ENCODE assay signal across 19 mouse cellular contexts in genomic region chr6:124448959-124449667, GRCm38 (mm10). TPM values are rescaled to one million over a fixed set of nuclear protein-coding genes. Genes with fewer than 3 reads are reported as not detected.
DNase-seq lines count a peak whose midpoint lies in the region; ATAC-seq and TF ChIP-seq lines count a peak whose summit lies in the region.
"Had no signal": no experiment of that assay in that cellular context is flagged by ENCODE, and none has a peak within 500 bp of the region (broad histone marks: within the 10 kb centered on the region; RNA-seq: fewer than 3 reads in every experiment).

No protein-coding gene starts in this region.

- H3K4me3 ChIP-seq in limb, embryonic 11.5 days (ENCODE audit: low read depth, low read length) = no peak overlapping the region
- no peak overlapping the region for H3K4me3 ChIP-seq in limb, embryonic 10.5 days
- H3K4me3 ChIP-seq in CH12.LX (replicated peaks in 1 of 3; ENCODE audit: low read depth in 2 of 3, low read length in 2 of 3, poor library complexity in 1 of 3) (peak overlapping the region; percentile 36 to 66 (median 45)), G1E (ENCODE audit: low read depth, low read length) (peak overlapping the region; percentile 47; the same call in 1 of the 2 replicates), myocyte (no peak overlapping the region)
- H3K4me3 ChIP-seq in intestine, postnatal 0 days (ENCODE audit: low read depth, low read length) = no peak overlapping the region
- H3K4me3 ChIP-seq: embryonic facial prominence, embryonic 12.5 days; limb, embryonic 15.5 days; midbrain, embryonic 13.5 days; neural tube, embryonic 12.5 days had no signal

- TF ChIP-seq CTCF in CH12.LX (conservative IDR thresholded peaks at IDR 0.05 in 1 of 2, IDR thresholded peaks at IDR 0.05 in 1 of 2; ENCODE audit: low read depth in 2 of 2, low read length in 2 of 2) = no peak
- TF ChIP-seq CTCF in G1E (IDR thresholded peaks at IDR 0.05; ENCODE audit: low read depth, low read length) = no peak
- TF ChIP-seq CTCF in intestine, postnatal 0 days (IDR thresholded peaks at IDR 0.05; ENCODE audit: low read depth) = no peak

- no peaks in the 10 kb centered on the region for H3K9me3 ChIP-seq in limb, embryonic 11.5 days (ENCODE audit: control insufficient read depth, low read length)
- H3K9me3 ChIP-seq in limb, embryonic 10.5 days (replicated peaks) = no peaks in the 10 kb centered on the region
- H3K9me3 ChIP-seq in CH12.LX (replicated peaks; ENCODE audit: low read length) (no peaks in the 10 kb centered on the region), G1E (replicated peaks) (no peaks in the 10 kb centered on the region)
- H3K9me3 ChIP-seq in intestine, postnatal 0 days (ENCODE audit: control insufficient read depth) = no peaks in the 10 kb centered on the region
- H3K9me3 ChIP-seq: embryonic facial prominence, embryonic 12.5 days; limb, embryonic 15.5 days; midbrain, embryonic 13.5 days; neural tube, embryonic 12.5 days had no signal

- DNase-seq in limb, embryonic 11.5 days (ENCODE audit: low spot score) = no peak
- no peak for DNase-seq in limb, embryonic 10.5 days (ENCODE audit: low spot score)
- DNase-seq in CH12.LX (ENCODE audit: extremely low read depth) (peak; percentile 56), G1E (ENCODE audit: low spot score) (no peak)
- no peak for DNase-seq in cerebellum, postnatal 36 days
- DNase-seq: adrenal gland, postnatal 36 days; cerebellum, adult 11 months; forebrain, postnatal 0 days; gastrocnemius, postnatal 36 days; right cerebral cortex, postnatal 14 days had no signal

- H3ac ChIP-seq in myocyte (ENCODE audit: control insufficient read depth, insufficient read length) = no peak overlapping the region

- H3K36me3 ChIP-seq in limb, embryonic 11.5 days (ENCODE audit: control insufficient read depth, insufficient read depth, low read length) = no peaks in the 10 kb centered on the region
- H3K36me3 ChIP-seq in limb, embryonic 10.5 days = no peaks in the 10 kb centered on the region
- H3K36me3 ChIP-seq in CH12.LX (replicated peaks in 1 of 2; ENCODE audit: control insufficient read depth in 1 of 2, insufficient read depth in 1 of 2, low read length in 1 of 2) = peaks cover 0 to 33% of the 10 kb centered on the region in 2 experiments
- no peaks in the 10 kb centered on the region for H3K36me3 ChIP-seq in G1E (replicated peaks)
- no peaks in the 10 kb centered on the region for H3K36me3 ChIP-seq in myocyte (ENCODE audit: control insufficient read depth, insufficient read depth)
- no peaks in the 10 kb centered on the region for H3K36me3 ChIP-seq in intestine, postnatal 0 days (ENCODE audit: control insufficient read depth, insufficient read depth)
- H3K36me3 ChIP-seq: limb, embryonic 15.5 days had no signal

- TF ChIP-seq POLR2A in CH12.LX (IDR thresholded peaks at IDR 0.05; ENCODE audit: low read depth, low read length) (no peak; the same call in 1 of the 2 replicates), myocyte (IDR thresholded peaks at IDR 0.05; ENCODE audit: insufficient read length, low read depth) (no peak)

- 0 out of 2 replicates have a peak, but pooled peaks have one; percentile 42 for ATAC-seq in limb, embryonic 11.5 days (ENCODE audit: insufficient number of reproducible peaks, low FRiP score, low TSS enrichment, low read depth)
- no peak for ATAC-seq in G1E (ENCODE audit: extremely low read depth, insufficient number of reproducible peaks, low FRiP score, poor library complexity, severe bottlenecking)
- no peak for ATAC-seq in intestine, postnatal 0 days
- ATAC-seq: forebrain, postnatal 0 days; hindbrain, embryonic 16.5 days; intestine, embryonic 16.5 days had no signal

- TF ChIP-seq RAD21 in CH12.LX (IDR thresholded peaks at IDR 0.05; ENCODE audit: low read depth, low read length) = no peak

- no peak overlapping the region for H3K9ac ChIP-seq in limb, embryonic 11.5 days (ENCODE audit: low read length)
- 0 out of 2 replicates have a peak overlapping the region, but pooled peaks have one; percentile 22 for H3K9ac ChIP-seq in CH12.LX (ENCODE audit: insufficient read depth, low read depth)
- no peak overlapping the region for H3K9ac ChIP-seq in intestine, postnatal 0 days (ENCODE audit: low read depth, low read length)
- H3K9ac ChIP-seq: embryonic facial prominence, embryonic 12.5 days; forebrain, postnatal 0 days; limb, embryonic 15.5 days; lung, embryonic 14.5 days; midbrain, embryonic 13.5 days; neural tube, embryonic 12.5 days had no signal

- WGBS in limb, embryonic 11.5 days = 96% methylated on average over 16 of the region's 16 CpGs
- 94% methylated on average over 16 of the region's 16 CpGs for WGBS in limb, embryonic 10.5 days
- 89% methylated on average over 16 of the region's 16 CpGs for WGBS in intestine, postnatal 0 days

- no peak overlapping the region for H3K27ac ChIP-seq in limb, embryonic 11.5 days (replicated peaks; ENCODE audit: low read depth, low read length)
- no peak overlapping the region for H3K27ac ChIP-seq in limb, embryonic 10.5 days
- H3K27ac ChIP-seq in CH12.LX (ENCODE audit: insufficient read depth, low read depth) = peak overlapping the region; percentile 23
- H3K27ac ChIP-seq in intestine, postnatal 0 days (ENCODE audit: low read depth, low read length) = no peak overlapping the region
- H3K27ac ChIP-seq: embryonic facial prominence, embryonic 12.5 days; limb, embryonic 15.5 days; midbrain, embryonic 13.5 days; neural tube, embryonic 12.5 days had no signal

- no peaks in the 10 kb centered on the region for H3K27me3 ChIP-seq in limb, embryonic 11.5 days (ENCODE audit: control insufficient read depth, insufficient read depth, low read length)
- H3K27me3 ChIP-seq in limb, embryonic 10.5 days (ENCODE audit: low read depth, poor library complexity, severe bottlenecking) = 0 out of 2 replicates have a peak, but pooled peaks cover 5% of the 10 kb centered on the region
- H3K27me3 ChIP-seq in CH12.LX (replicated peaks) (no peaks in the 10 kb centered on the region), G1E (ENCODE audit: insufficient read depth, low read length) (peaks cover 18% of the 10 kb centered on the region; the same call in 1 of the 2 replicates), myocyte (ENCODE audit: control insufficient read depth, insufficient read depth, insufficient read length) (no peaks in the 10 kb centered on the region)
- no peaks in the 10 kb centered on the region for H3K27me3 ChIP-seq in intestine, postnatal 0 days (replicated peaks; ENCODE audit: control insufficient read depth, insufficient read depth, low read length)
- H3K27me3 ChIP-seq: embryonic facial prominence, embryonic 12.5 days; limb, embryonic 15.5 days; midbrain, embryonic 13.5 days; neural tube, embryonic 12.5 days had no signal

- TF ChIP-seq EP300 in CH12.LX (IDR thresholded peaks at IDR 0.05; ENCODE audit: low read length) = no peak

- H3K79me2 ChIP-seq in CH12.LX (replicated peaks; ENCODE audit: control insufficient read depth, extremely low read depth, insufficient read depth, poor library complexity, severe bottlenecking) = no peaks in the 10 kb centered on the region
- no peaks in the 10 kb centered on the region for H3K79me2 ChIP-seq in myocyte (ENCODE audit: control insufficient read depth, insufficient read depth)

- dilution Hi-C loops in CH12.LX (cut with MboI; ENCODE audit: extremely low pct_ligation_motif_present, extremely low pct_unique_long_range_greater_than_20kb, low sequenced_read_pairs) = no loop called here

- in situ Hi-C loops in CH12.LX (cut with MboI; ENCODE audit: low pct_ligation_motif_present, low pct_unique_long_range_greater_than_20kb, low sequenced_read_pairs) = no loop called here

- no peaks in the 10 kb centered on the region for H3K4me1 ChIP-seq in limb, embryonic 11.5 days (ENCODE audit: control insufficient read depth, insufficient read depth, low read length)
- no peaks in the 10 kb centered on the region for H3K4me1 ChIP-seq in limb, embryonic 10.5 days
- H3K4me1 ChIP-seq in CH12.LX (ENCODE audit: control insufficient read depth in 1 of 2, insufficient read depth in 2 of 2) (peaks cover 0 to 36% of the 10 kb centered on the region in 2 experiments; a peak in 2 of 4 replicates), G1E (ENCODE audit: insufficient read depth, low read depth, low read length) (peaks cover 18% of the 10 kb centered on the region)
- no peaks in the 10 kb centered on the region for H3K4me1 ChIP-seq in intestine, postnatal 0 days (replicated peaks; ENCODE audit: control insufficient read depth, insufficient read depth, low read length)
- H3K4me1 ChIP-seq: embryonic facial prominence, embryonic 12.5 days; limb, embryonic 15.5 days; midbrain, embryonic 13.5 days; neural tube, embryonic 12.5 days had no signal

- H3K4me2 ChIP-seq in limb, embryonic 11.5 days (ENCODE audit: low read depth, severe bottlenecking) = no peak overlapping the region
- H3K4me2 ChIP-seq in CH12.LX (ENCODE audit: insufficient read depth, low read depth, poor library complexity, severe bottlenecking) (peak overlapping the region; percentile 27; the same call in 1 of the 2 replicates), myocyte (ENCODE audit: low read depth) (peak overlapping the region; percentile 32)
- H3K4me2 ChIP-seq in intestine, postnatal 0 days (replicated peaks; ENCODE audit: low read depth) = no peak overlapping the region
- H3K4me2 ChIP-seq: embryonic facial prominence, embryonic 12.5 days; limb, embryonic 15.5 days; lung, embryonic 14.5 days; midbrain, embryonic 13.5 days; neural tube, embryonic 12.5 days had no signal

RNA-seq across cellular contexts. Expression of gene Clstn3, which starts 15.5 kb away (rescaled TPM):
- 4.3 and 4.4 TPM in 2 replicates for polyA plus RNA-seq in limb, embryonic 11.5 days (2014; fragmentation: Nextera tagmentation; extraction: Ambion mirVana)
- 2.1 and 5.4 TPM in 2 replicates for polyA plus RNA-seq in limb, embryonic 10.5 days (2016; fragmentation: Nextera tagmentation; extraction: Ambion mirVana)
- total RNA-seq in CH12.LX (2012; rRNA removed) (17.2 and 17.7 TPM in 2 replicates), CH12.LX (2014; rRNA removed) (20.4 and 21.4 TPM in 2 replicates), G1E (2014; fragmentation: Nextera tagmentation) (1.7 and 4.2 TPM in 2 replicates), G1E (2017) (4.6 and 6.2 TPM in 2 replicates)
- polyA plus RNA-seq in CH12.LX (2012; ENCODE audit: insufficient read length, low read depth) (126 and 130 TPM in 2 replicates), G1E (2012) (10.9 and 11.5 TPM in 2 replicates), myocyte (2012; fragmentation: generic; extraction: Trizol) (2.2 TPM)
- 2.7 and 3.4 TPM in 2 replicates for polyA plus RNA-seq in intestine, postnatal 0 days (2015; fragmentation: Nextera tagmentation; extraction: Ambion mirVana)

RNA-seq across cellular contexts. Expression of gene Pex5, which starts 34.2 kb away (rescaled TPM):
- 35.9 and 40.5 TPM in 2 replicates for polyA plus RNA-seq in limb, embryonic 11.5 days (2014; fragmentation: Nextera tagmentation; extraction: Ambion mirVana)
- polyA plus RNA-seq in limb, embryonic 10.5 days (2016; fragmentation: Nextera tagmentation; extraction: Ambion mirVana) = 38.0 and 41.4 TPM in 2 replicates
- total RNA-seq in CH12.LX (2012; rRNA removed) (27.5 and 29.2 TPM in 2 replicates), CH12.LX (2014; rRNA removed) (24.6 and 29.9 TPM in 2 replicates), G1E (2014; fragmentation: Nextera tagmentation) (15.8 and 25.0 TPM in 2 replicates), G1E (2017) (21.0 and 22.3 TPM in 2 replicates)
- polyA plus RNA-seq in CH12.LX (2012; ENCODE audit: insufficient read length, low read depth) (21.2 and 22.1 TPM in 2 replicates), G1E (2012) (17.4 and 19.1 TPM in 2 replicates), myocyte (2012; fragmentation: generic; extraction: Trizol) (33.4 TPM)
- 30.1 and 33.6 TPM in 2 replicates for polyA plus RNA-seq in intestine, postnatal 0 days (2015; fragmentation: Nextera tagmentation; extraction: Ambion mirVana)

RNA-seq across cellular contexts. Expression of gene C1rl, which starts 43.8 kb away (rescaled TPM):
- 0.33 and 0.47 TPM in 2 replicates for polyA plus RNA-seq in limb, embryonic 11.5 days (2014; fragmentation: Nextera tagmentation; extraction: Ambion mirVana)
- polyA plus RNA-seq in limb, embryonic 10.5 days (2016; fragmentation: Nextera tagmentation; extraction: Ambion mirVana) = 0.69 and 0.84 TPM in 2 replicates
- total RNA-seq in CH12.LX (2012; rRNA removed) (0.38 and 0.59 TPM in 2 replicates), CH12.LX (2014; rRNA removed) (1.0 and 1.2 TPM in 2 replicates), G1E (2014; fragmentation: Nextera tagmentation) (not detected in 2 replicates), G1E (2017) (0.05 TPM in 1 of 2 replicates, not detected in the other)
- polyA plus RNA-seq in CH12.LX (2012; ENCODE audit: insufficient read length, low read depth) (2.1 and 2.4 TPM in 2 replicates), G1E (2012) (0.02 and 0.10 TPM in 2 replicates), myocyte (2012; fragmentation: generic; extraction: Trizol) (1.2 TPM)
- polyA plus RNA-seq in intestine, postnatal 0 days (2015; fragmentation: Nextera tagmentation; extraction: Ambion mirVana) = 1.9 TPM in 2 replicates

Comparison
In these comparisons a context has a peak if more than half of its experiments do, and no peak if none do; other contexts are left out.
1. H3K4me2 ChIP-seq: peak in CH12.LX (single experiment) and myocyte (single experiment); none in limb, embryonic 11.5 days (single experiment) and intestine, postnatal 0 days (single experiment).
2. H3K4me3 ChIP-seq: peak in CH12.LX (3 of 3) and G1E (single experiment); none in limb, embryonic 11.5 days (single experiment), limb, embryonic 10.5 days (single experiment), myocyte (single experiment) and intestine, postnatal 0 days (single experiment).
3. RNA of gene Clstn3, which starts 15.5 kb away (polyA plus RNA-seq): 126 to 130 TPM in CH12.LX; 10.9 to 11.5 TPM in G1E, 2.1 to 5.4 TPM in limb, embryonic 10.5 days, 4.3 to 4.4 TPM in limb, embryonic 11.5 days, 2.7 to 3.4 TPM in intestine, postnatal 0 days and 2.2 TPM in myocyte (single experiment); every median in the first group is over 10 times any median in the second.